Mouse (Mus musculus) lung, embryonic 14.5 days (tissue): ENCODE measurements around the gene Gab2. TPM values are rescaled to one million over a fixed set of nuclear protein-coding genes. Genes with fewer than 3 reads are reported as not detected.

Experiments used
- ATAC-seq: fragments of 200-750 bp; cut with Nextera tagmentation; 2 replicates; pipeline ENCODE4 v1.8.0; 2017; ENCODE audit warnings: mild to moderate bottlenecking, moderate TSS enrichment, moderate library complexity; ENCODE audit not compliant: insufficient read depth
- DNase-seq: peaks from one replicate; pipeline ENCODE4 v3.0.0-alpha.2; 2015
- H3K27ac ChIP-seq: fragments of 300-500 bp; sonication (generic); 2 replicates; pipeline ENCODE4 v1.5.1; 2014; ENCODE audit warnings: low read depth, mild to moderate bottlenecking, moderate library complexity
- H3K27me3 ChIP-seq: fragments of 300-500 bp; sonication (generic); 2 replicates; pipeline ENCODE4 v1.6.1; 2014; ENCODE audit warnings: low read length, control low read depth; ENCODE audit not compliant: insufficient read depth
- H3K36me3 ChIP-seq: fragments of 300-500 bp; sonication (generic); 2 replicates; pipeline ENCODE4 v1.6.1; 2014; ENCODE audit warnings: control low read depth; ENCODE audit not compliant: insufficient read depth
- H3K4me1 ChIP-seq: fragments of 300-500 bp; sonication (generic); 2 replicates; pipeline ENCODE4 v1.6.1; 2014; ENCODE audit warnings: antibody characterized with exemption, control low read depth; ENCODE audit not compliant: insufficient read depth
- H3K4me2 ChIP-seq: fragments of 300-500 bp; sonication (generic); 2 replicates; pipeline ENCODE4 v1.6.1; 2014; ENCODE audit warnings: mild to moderate bottlenecking
- H3K4me3 ChIP-seq: fragments of 300-500 bp; sonication (generic); 2 replicates; pipeline ENCODE4 v1.5.1; 2014; ENCODE audit warnings: low read depth, low read length
- H3K9ac ChIP-seq: fragments of 300-500 bp; sonication (generic); 2 replicates; pipeline ENCODE4 v1.6.1; 2014
- H3K9me3 ChIP-seq: fragments of 300-500 bp; sonication (generic); 2 replicates; pipeline ENCODE4 v1.6.1; 2016; ENCODE audit warnings: low read depth, low read length, control low read depth
- CTCF ChIP-seq: IDR thresholded peaks from 2 replicates; pipeline ENCODE4 v1.5.1; 2016; ENCODE audit warnings: antibody characterized with exemption, low read depth
- WGBS: fragments of 180-500 bp; shearing (Covaris S2); extraction: QIAGEN DNeasy Blood & Tissue Kit; methylation state at CpG from one replicate; pipeline ENCODE4 v1.1.7; 2014; 5-methylcytosine and 5-hydroxymethylcytosine counted together
- polyA plus RNA-seq: library from polyadenylated mRNA; unstranded; fragments of >200 nt; fragmentation: Nextera tagmentation; extraction: Ambion mirVana; gene quantifications from 2 replicates; pipeline ENCODE4 v1.2.1, GENCODE M21; 2014

Gene Gab2
- polyA plus RNA-seq: 8.4 and 9.3 TPM in 2 replicates

GRCm38 (mm10) chr7:97081242-97081958, at the start of gene Gab2:
Gab2 (plus strand) TSS chr7:97081586.
- Histone ChIP-seq H3K4me3 (peak within 1 kb of the TSS; percentile 94), H3K9me3 (no peaks in the 10 kb centered on the region), H3K27me3 (no peaks in the 10 kb centered on the region), H3K36me3 (no peaks in the 10 kb centered on the region), H3K4me2 (peak within 1 kb of the TSS; percentile 78), H3K9ac (peak within 1 kb of the TSS; percentile 95), H3K4me1 (0 out of 2 replicates have a peak, but pooled peaks cover 5% of the 10 kb centered on the region), H3K27ac (peak within 1 kb of the TSS; percentile 94)
- peak; percentile 85 for DNase-seq
- ATAC-seq: peak; percentile 87
- TF ChIP-seq CTCF: no peak
- 1% methylated on average over 53 of the region's 83 CpGs for WGBS

DNA sequence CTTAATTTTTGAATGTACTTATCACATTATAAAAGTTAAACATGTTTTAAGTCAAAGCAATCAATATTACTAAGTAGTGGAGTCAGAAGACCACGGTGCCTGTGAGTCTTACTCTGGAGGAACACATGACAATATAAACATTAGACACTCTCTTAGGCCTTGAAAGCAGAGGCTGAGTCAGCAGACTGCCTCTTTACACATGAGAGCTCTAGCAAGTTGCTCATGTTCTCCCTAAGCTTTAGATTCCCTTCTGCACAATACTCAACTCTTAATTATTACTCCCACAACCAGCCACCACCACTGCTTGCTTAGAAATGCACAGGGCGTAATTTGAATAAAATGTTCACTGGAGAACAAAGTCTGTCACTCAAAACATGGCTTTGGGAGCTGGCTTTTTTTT, 49.0 kb upstream of the Gab2 start:
- no peak overlapping the region for H3K27ac ChIP-seq
- H3K27me3 ChIP-seq: no peaks in the 10 kb centered on the region
- TF ChIP-seq CTCF: no peak
- 64% methylated on average over 2 of the region's 2 CpGs for WGBS
- H3K4me2 ChIP-seq: no peak overlapping the region
- ATAC-seq (no peak), DNase-seq (no peak)
- no peaks in the 10 kb centered on the region for H3K9me3 ChIP-seq
- no peak overlapping the region for H3K4me3 ChIP-seq
- no peak overlapping the region for H3K9ac ChIP-seq
- no peaks in the 10 kb centered on the region for H3K4me1 ChIP-seq
- 0 out of 2 replicates have a peak, but pooled peaks cover 4% of the 10 kb centered on the region for H3K36me3 ChIP-seq

DNA sequence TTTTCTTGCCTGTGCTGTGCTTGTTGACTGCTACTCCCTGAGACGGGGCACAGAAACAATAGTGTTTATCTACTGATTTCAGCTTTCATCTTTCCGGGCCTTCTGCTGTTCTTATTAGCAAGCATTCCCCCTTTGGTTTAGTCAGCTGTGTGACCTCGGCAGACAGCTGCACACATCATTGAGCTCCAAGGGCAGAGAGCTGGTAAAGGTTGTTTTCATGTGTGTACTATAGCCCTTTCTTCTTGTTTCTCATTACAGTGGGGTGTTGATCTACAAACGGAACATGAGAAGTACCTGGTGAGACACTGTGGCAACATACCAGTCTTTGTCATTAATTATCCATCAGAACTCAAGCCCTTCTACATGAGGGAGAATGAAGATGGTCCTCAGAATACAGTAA, 41.7 kb upstream of the Gab2 start:
- Histone ChIP-seq H3K4me1 (no peaks in the 10 kb centered on the region), H3K9ac (no peak overlapping the region), H3K9me3 (no peaks in the 10 kb centered on the region), H3K27ac (no peak overlapping the region), H3K4me3 (no peak overlapping the region), H3K36me3 (peaks cover 17% of the 10 kb centered on the region; the same call in 1 of the 2 replicates), H3K4me2 (no peak overlapping the region), H3K27me3 (no peaks in the 10 kb centered on the region)
- ATAC-seq (no peak), DNase-seq (no peak)
- 63% methylated on average over 4 of the region's 4 CpGs for WGBS
- TF ChIP-seq CTCF: no peak

- no peak for ATAC-seq
- Histone ChIP-seq H3K9me3 (no peaks in the 10 kb centered on the region), H3K27me3 (no peaks in the 10 kb centered on the region), H3K4me1 (no peaks in the 10 kb centered on the region), H3K4me2 (no peak overlapping the region), H3K9ac (no peak overlapping the region), H3K36me3 (peaks cover 17% of the 10 kb centered on the region; the same call in 1 of the 2 replicates), H3K4me3 (no peak overlapping the region), H3K27ac (no peak overlapping the region)
- TF ChIP-seq CTCF: no peak
- 84% methylated on average over 6 of the region's 6 CpGs for WGBS
- DNase-seq: no peak
Measured at GRCm38 (mm10) chr7:97041868-97042449, 39.4 kb upstream of the Gab2 start.

DNA sequence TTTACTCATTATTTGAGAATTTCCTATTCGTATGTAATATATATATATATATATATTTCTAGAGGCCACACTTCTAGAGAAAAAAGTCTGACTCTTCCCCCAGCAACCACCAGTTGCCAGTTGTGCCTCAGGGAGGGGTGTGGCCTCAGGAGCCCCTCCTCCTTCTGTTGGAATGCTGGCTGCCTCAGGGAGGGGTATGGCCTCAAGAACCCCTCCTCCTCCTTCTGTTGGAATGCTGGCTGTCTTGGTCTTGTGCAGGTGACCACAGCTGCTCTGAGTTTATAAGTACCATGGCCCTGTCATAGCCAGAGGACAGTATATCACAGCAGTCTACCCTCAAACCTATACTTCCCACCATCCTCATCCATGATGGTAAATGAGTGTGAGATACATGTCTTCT, 38.4 kb upstream of the Gab2 start:
- Histone ChIP-seq H3K9me3 (no peaks in the 10 kb centered on the region), H3K4me3 (no peak overlapping the region), H3K4me2 (no peak overlapping the region), H3K36me3 (peaks cover 17% of the 10 kb centered on the region; the same call in 1 of the 2 replicates), H3K4me1 (no peaks in the 10 kb centered on the region), H3K27me3 (no peaks in the 10 kb centered on the region), H3K27ac (no peak overlapping the region), H3K9ac (no peak overlapping the region)
- TF ChIP-seq CTCF: no peak
- 84% methylated on average over 1 of the region's 1 CpGs for WGBS
- no peak for DNase-seq
- ATAC-seq: peak; percentile 49; the same call in 1 of the 2 replicates

DNA sequence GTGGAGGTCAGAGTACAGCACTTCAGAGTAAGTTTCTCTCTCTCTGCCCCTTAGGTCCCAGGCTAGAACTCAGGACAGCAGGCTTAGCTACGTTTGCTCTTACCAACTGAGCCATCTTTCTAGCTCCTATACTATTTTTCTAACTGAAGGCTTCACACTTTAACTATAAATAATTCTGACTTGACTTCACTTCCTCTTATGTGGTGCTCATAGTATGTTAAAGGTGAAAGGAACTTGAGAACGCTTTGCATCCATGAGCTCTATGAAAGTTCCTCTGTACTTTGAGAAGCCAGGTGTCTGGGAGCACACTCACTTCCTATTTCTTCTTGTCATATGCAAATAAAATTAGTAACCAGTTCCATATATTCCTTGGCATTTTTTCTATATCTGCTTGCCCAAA, 20.4 kb upstream of the Gab2 start:
- 83% methylated on average over 2 of the region's 2 CpGs for whole genome bisulfite sequencing
- no peaks in the 10 kb centered on the region for H3K27me3 ChIP-seq
- H3K4me3 ChIP-seq: no peak overlapping the region
- H3K9me3 ChIP-seq: no peaks in the 10 kb centered on the region
- H3K36me3 ChIP-seq: peaks cover 7% of the 10 kb centered on the region; the same call in 1 of the 2 replicates
- no peak for ATAC-seq
- no peaks in the 10 kb centered on the region for H3K4me1 ChIP-seq
- H3K4me2 ChIP-seq: no peak overlapping the region
- no peak overlapping the region for H3K27ac ChIP-seq
- no peak for DNase-seq
- no peak for TF ChIP-seq CTCF
- H3K9ac ChIP-seq: no peak overlapping the region

GRCm38 (mm10) chr7:97071512-97071911, 9.9 kb upstream of the Gab2 start:
- ATAC-seq (no peak), DNase-seq (no peak)
- H3K36me3 ChIP-seq: no peaks in the 10 kb centered on the region
- no peak overlapping the region for H3K9ac ChIP-seq
- no peaks in the 10 kb centered on the region for H3K4me1 ChIP-seq
- 55% methylated on average over 3 of the region's 3 CpGs for whole genome bisulfite sequencing
- no peaks in the 10 kb centered on the region for H3K27me3 ChIP-seq
- no peak for TF ChIP-seq CTCF
- no peaks in the 10 kb centered on the region for H3K9me3 ChIP-seq
- H3K27ac ChIP-seq: no peak overlapping the region
- no peak overlapping the region for H3K4me2 ChIP-seq
- H3K4me3 ChIP-seq: no peak overlapping the region
